Mouse (Mus musculus) adrenal gland, adult 18-20 months (tissue): ENCODE measurements around the gene Msh2. TPM values are rescaled to one million over a fixed set of nuclear protein-coding genes. Genes with fewer than 3 reads are reported as not detected.

ENCODE experiments used
- total RNA-seq, 2 experiments: library from RNA; stranded (reverse); gene quantifications; 1 replicate in 1 of 2; 2 replicates in 1 of 2; pipeline ENCODE4 v1.2.3; 2021

Msh2 gene
- total RNA-seq, 2 experiments from 2014 or later: 11.6 to 13.8 TPM

Other genes starting within 250 kb of the Msh2 start
- not detected for gene Stpg4, start 244.6 kb upstream of the Msh2 start, total RNA-seq
- 100 to 1,000 TPM; 343 to 481 TPM for gene Calm2, start 225.4 kb upstream of the Msh2 start, total RNA-seq
- not detected for gene Epcam, start 36.4 kb upstream of the Msh2 start, total RNA-seq
- under 1 TPM in 1 of 2 experiments, not detected in 1; 0.27 TPM for gene Kcnk12, start 125.7 kb downstream of the Msh2 start, total RNA-seq
- not detected for gene Rpl36-ps4, start 248.6 kb downstream of the Msh2 start, total RNA-seq